Mouse (Mus musculus) lung, adult 2 months (tissue): Measurements from ENCODE around the gene Zbtb20.

Experiments
- CTCF ChIP-seq: fragments of 200-500 bp; IDR thresholded peaks from 2 replicates; pipeline ENCODE4 v1.5.1; 2011; ENCODE audit warnings: mild to moderate bottlenecking, low read length, control low read depth; ENCODE audit not compliant: insufficient read depth
- POLR2A ChIP-seq: fragments of 200-500 bp; IDR thresholded peaks from 2 replicates; pipeline ENCODE4 v1.6.1; 2011; ENCODE audit warnings: low read depth, mild to moderate bottlenecking, control low read depth, low read length, borderline replicate concordance; ENCODE audit errors: extremely low read depth

- no peak for TF ChIP-seq CTCF
- TF ChIP-seq POLR2A: no peak
Measured at GRCm38 (mm10) chr16:43230253-43230652, 354.6 kb downstream of the Zbtb20 start.
